Mouse (Mus musculus): ENCODE measurements around the gene Slc30a1.

Slc30a1 gene

DNA sequence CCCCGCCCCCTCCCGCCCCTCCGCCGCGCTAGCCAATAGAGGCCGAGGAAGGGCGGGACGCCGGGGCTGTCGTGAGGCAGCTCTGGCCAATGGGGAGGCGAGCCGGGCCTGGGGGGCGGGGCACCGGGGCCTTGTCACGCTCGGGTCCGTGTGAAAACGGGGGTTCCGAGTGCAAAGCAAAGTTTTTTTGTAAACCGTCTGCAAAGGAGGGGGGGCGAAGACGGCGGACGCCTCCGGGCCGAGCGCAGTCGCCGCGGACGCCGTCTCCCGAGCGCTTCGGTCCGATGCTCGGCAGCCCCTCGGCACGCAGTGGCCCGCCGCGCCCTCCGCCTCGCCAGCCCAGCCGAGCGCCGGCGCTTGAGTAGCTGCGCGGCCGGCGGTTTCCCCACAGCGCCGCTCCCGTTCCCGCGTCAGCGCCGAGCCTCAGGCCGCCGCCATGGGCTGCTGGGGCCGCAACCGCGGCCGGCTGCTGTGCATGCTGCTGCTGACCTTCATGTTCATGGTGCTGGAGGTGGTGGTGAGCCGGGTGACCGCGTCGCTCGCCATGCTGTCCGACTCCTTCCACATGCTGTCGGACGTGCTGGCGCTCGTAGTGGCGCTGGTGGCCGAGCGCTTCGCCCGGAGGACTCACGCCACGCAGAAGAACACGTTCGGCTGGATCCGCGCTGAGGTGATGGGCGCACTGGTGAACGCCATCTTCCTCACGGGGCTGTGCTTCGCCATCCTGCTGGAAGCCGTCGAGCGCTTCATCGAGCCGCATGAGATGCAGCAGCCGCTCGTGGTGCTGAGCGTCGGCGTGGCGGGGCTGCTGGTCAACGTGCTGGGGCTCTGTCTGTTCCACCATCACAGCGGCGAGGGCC, at the start of gene Slc30a1:
Gene Slc30a1 (plus strand): TSS at position 197 of the 860 bp plus-strand sequence.
- DNase-seq: peak; percentile 100

DNA sequence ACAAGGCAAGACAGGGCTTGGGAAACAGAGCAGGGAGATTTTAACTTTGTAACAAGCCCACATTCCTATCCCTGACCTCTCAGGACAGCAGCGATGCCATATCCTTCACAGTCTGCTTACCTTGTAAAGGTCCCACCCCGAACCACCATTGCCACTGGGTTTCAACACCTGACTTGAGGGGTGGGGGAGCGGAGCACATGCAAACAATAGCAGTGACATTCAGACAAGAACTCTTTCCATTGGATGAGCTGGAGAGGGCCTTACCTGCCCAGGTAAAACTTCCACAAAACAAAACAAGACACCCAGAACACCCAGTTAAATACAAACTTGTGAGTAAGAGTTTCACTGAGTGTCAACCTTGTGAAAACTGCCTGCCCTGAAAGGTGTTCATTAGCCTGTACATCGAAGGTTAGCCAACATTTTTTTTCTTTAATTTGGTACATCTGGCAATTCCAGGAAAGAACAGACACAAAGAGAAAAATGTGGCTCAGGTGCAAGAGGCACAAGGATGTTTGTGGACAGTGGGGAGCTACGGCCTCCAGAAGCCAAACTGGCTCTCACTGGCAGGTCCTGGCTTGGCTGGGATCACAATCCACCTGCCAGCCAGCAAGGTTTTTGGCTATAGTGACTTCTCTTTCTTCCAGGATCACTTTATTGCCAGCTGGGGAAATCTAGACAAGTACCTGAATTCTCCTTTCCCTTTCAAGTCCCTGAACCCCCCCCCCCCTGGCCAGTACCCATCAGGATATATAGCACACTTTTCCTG, 49.5 kb upstream of the Slc30a1 start:
- DNase-seq: no peak

DNA sequence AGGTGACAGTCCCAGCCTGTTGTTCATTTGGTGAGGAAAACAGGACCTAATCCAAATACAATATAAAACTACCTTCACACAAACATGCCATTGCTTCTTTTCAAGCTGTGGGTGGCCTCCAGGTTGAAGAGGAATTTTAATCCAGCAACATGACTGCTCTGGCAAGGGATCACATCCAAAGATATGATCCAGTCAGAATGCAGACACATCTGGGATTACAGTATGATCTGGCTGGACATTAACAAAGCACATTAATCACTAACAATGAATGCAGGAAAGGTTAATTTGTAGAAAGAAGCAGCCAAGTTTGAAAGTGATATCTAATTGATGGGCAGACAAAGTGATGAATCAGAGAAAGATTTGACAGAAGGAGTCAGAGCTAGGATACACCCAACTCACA, 48.4 kb upstream of the Slc30a1 start:
- DNase-seq: no peak

DNA sequence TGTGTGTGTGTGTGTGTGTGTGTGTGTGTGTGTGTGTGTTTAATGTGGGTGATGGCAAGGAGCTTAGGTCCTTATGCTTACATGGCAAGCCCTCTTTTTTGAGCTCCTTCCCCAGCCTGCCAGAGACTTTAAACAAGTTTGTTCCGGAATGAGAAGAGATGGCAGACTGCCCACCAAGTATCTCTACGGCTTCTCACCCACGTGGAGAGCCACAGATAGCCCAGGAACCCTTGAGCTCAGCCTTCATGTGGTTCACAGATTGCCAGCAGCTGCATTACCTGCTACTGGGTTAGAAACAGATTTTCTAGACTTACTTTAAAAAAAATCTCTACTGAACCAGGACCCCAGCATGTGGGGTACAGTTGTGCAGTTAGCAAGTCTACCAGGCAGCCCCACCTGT, 46.7 kb upstream of the Slc30a1 start:
- DNase-seq: no peak

DNA sequence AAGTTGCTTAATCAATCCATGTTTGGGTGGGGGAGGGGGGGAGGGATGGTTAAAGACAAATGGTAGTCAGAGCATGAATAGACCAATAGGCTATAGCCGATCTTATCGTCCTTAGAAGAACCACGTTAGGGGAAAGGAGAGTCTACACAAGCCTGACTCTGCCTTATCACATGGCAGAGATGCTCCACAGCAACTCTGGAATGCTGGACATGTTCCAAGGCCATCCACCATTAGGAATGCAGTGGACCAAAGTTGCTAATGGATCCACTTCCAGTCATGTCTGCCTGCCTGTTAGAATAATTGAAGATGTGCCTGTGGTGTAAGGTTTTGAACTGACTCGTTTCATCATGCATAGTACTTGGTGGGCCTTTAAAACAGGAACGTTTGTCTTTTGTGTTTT, 45.3 kb upstream of the Slc30a1 start:
- DNase-seq: peak; percentile 37

DNA sequence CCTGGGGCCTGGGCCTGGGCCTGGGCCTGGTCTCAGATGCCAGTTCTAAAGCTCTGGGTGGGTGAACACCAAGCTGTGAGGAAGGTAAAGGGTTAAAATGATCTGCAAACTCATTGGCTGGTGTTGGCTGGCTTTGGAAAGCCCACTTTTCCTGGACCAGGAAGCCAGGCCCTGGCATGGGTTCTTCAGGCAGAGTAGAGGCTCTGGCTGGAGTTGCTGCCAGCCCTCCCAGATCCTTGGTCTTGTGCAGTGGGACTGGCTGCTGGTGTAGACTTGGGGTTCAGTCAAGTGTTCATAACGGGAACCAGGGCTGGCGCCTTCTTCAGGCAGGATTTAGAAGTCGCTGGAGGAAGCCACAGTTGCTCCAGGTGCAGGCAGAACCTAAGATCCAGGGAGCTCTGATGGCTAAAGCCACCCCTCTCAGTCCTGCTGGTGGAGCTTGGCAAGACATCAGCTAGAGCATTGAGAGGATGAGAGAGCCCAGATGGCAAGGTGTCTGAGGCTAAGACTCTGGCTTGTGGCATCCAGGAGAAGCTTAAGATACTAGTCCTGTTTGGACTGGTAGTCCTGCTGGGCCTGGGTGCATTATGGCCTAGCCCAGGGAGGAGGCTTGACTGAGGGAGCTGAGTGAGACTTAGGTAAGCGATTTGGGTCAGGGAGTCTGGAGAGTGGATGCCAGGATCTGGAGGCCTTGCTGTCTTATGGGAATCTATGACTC, 42.6 kb upstream of the Slc30a1 start:
- no peak for DNase-seq

DNA sequence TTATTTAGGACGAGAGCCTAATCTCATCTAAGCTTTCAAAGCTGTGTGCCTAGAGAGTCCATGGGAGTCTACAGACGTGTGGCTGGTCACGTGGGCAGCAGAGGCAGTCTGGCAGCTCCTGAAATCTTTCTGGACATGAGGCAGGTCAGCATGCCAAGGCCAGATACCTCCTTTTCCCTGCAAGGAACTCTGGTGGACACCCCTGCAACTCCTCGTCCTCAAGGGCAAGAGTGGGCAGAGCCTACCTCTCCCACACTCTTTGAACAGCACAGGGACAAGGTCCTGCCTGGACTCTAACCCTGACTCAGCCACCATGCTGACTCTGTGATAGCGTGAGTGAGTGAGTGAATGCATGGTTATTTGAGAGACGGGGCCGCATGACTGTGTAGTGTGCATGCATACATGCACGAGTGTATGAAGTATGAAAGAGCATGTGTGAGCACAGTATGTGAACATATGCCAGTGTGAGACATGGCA, 42.0 kb upstream of the Slc30a1 start:
- no peak for DNase-seq

DNA sequence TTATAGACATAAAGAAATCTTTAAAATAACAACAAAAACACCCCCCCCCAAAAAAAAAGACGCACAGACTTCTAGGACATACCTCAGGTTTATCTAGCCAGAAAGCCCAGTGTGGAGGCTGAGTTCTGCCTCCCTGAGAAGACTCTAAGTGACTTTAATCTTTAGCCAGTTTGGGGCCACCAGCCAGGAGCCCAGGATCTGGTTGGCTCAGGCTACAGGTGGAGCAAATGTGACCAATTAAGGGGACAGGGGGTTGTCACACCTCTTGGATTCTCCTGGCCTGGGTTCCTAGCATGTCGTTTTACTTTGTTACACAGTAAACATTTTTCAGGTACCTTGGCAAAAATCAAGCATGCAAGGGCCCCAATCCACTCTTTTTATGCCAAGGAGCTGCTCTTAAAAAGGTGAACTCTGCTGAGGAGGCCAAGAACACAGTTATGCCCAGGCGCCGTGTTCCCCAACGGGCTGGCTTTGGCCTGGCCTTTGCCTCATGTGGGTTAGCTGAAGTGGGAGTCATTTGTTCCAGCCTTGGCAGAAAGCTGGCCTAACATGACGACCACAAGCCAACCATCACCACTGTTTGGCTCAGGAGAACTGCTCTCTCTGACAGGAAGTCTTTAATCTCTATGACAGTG, 34.4 kb upstream of the Slc30a1 start:
- no peak for DNase-seq

DNA sequence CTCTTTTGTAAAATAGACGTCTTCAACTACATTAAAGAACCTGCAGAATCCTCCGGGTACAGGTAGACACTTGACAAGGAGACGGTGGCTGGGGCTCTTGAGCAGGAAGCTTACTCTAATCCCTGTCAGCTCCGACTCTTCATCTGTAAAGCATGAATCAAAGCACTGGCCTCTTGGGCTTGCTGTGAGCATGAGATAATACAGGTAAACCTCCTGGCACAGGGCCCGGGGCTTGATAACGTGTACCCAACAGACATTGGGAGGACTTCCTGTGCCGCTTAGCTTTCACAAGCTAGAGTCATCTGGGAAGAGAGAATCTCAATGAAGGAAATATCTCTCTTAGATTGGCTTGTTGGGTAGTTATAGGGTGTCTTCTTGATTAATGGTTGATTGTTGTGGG, 31.6 kb upstream of the Slc30a1 start:
- peak; percentile 19 for DNase-seq

DNA sequence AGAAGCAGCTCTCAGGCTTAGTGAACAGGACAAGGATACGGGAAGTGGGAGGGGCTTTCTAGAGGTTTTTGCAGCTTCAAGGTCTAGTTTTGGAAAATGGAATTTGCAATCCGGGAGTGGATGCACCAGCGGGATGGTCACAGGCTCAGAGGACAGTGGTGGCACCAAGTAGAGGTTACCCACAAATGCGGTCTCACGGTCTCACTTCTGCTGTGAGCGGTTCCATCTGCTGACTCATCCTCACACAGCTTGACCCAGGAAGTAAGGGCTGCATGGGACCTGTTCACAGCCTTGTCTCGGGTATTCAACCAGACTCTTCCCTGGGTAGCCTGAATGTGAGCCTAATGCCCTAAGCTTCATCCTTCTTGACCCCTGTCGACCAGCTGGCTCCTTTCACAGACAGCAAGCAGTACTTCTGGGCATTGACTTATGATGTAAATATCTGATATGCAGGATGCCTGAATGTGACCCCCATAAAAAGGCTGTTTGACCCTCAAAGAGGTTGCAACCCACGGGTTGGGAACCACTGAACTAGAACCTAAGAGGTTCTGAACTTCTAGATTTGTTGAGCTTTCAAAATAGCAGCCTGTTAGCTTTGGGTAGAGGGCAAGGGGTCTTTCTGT, 30.8 kb upstream of the Slc30a1 start:
- peak; percentile 16 for DNase-seq

DNA sequence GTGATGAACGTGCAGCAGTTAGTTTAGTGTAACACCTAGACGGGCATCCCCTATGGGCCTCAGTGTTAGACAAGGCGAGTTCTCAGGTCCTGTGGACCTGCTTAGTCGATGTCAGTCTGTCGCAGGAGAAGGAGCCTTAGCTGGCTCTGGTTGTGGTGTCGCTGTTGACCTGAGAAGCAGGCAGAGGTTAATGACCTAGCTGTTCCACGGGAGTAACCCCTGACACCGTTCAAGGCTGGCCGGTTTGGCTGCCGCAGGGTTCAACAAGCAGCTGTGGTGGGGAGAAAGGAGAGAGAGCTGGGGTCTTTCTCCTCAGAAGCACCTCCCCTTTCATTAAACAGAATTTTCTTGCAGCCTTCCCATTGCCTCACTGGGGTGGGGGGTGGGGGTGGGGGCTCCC, 28.9 kb upstream of the Slc30a1 start:
- no peak for DNase-seq

DNA sequence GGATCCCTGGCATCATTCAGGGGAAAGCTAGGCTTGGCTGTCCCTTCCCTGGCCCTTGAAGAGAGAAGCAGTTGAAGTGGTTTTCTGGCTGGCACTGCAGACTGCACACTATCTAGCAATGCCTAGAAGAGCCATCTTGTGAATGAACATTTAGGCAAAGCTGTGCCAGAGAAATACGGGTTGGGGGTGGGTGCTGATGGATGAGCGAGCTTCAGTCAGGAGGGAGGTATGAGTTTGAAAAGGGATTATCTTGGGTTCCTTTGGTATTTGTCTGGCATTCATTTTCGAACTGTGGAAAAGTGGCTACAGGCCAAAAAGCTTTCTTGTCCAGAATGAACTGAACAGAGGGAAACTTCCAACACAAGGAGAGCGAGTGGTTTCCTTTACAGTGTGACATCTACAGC, 28.0 kb upstream of the Slc30a1 start:
- no peak for DNase-seq

DNA sequence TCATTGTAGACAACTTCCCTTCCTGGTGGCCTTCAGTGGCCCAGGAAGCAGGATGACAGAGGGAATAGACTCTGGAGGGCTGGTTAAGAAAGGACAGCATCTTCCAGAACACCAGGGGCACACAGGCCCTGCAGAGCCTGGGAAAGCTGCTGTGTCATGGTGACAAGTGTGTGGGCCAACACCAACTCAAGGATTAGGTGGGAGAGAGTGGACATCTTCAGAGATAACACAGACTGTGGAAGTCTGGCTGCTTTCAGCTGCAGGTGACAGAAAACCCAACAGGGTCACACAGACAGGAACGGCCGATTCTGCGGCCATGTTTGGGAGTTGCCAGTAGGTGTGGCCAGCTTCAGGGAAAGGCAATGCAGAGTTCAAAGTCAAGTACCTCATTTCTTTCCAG, 26.3 kb upstream of the Slc30a1 start:
- no peak for DNase-seq

DNA sequence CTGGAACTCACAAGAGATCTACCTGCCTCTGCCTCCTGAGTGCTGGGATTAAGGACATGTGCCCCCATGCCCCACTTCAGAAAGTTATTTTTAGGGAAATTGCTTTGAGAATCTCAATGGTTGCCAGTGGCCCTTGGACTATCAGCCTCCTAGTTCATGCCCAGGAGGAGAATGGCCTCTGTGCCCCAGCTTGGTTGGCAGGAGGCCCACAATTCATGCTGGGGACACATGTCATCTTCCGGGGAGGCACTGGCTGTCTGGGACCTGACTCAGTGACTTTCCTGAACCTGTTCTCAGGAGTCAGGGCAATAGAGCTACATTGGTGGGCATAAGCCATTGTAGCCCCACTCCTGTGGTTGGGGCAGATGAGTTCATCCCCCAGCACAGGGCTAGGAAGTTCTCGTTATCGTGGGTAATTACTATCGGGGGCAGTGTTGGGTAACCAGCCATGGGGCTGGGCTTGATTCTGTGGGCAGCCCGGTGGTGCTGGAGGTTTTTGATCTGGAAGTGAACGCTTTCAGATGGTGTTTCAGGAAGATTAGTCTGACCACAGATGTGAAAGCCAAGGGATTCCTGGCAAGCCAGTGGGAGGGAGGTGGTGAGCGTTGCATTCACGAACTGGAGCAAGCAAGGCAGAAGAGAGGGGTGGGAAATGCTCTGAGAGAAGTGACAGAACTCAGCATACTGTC, 25.5 kb upstream of the Slc30a1 start:
- no peak for DNase-seq

DNA sequence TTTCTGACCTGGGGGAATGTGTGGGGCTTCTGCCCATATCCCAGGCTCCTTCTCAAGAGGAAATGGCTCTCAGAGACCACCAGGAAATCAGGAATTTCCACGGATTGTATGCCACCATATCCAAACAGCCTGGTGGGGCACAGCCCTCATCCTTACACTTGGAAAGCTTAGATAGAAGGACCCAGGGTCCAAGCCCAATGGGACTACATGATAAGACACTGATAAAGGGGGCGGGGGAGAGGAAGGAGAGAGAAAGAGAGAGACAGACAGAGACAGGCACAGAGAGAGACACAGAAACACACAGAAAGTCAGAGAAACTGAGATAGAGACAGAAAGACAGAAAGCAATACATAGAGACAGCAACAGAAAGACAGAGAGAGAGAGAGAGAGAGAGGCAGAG, 24.9 kb upstream of the Slc30a1 start:
- no peak for DNase-seq

DNA sequence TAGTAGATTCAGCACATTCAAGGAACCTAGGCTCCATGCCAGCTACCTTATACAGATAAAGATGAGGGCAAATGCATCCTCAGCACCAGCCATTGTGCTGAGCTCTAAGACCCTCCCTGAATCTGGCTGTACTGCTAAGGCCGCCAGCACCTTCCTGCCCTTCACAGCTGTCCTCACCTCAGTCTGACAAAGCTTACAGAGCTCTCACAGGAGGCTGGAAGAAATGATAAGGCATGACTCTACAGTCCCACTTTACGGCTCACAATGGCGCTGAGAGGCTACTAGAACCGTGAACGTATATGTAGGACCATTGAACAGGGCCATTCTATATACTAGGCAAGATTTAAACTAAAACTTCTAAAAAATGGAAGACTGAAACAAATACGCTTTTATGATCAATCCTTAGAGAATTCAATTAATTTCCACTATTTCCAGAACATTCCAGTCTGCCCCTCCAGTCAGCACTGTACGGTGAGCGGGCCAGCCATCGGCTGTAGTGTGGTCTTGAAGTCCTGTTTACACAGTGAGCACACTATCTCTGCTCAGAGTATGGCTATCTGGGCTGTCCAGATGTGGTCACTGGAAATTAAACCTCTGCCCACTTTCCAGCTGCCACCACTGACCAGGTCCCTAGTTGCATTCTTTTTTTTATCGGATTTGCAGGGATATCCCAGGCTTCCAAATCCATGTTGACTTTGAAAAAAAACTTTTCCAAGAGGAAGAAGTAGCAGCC, 23.9 kb upstream of the Slc30a1 start:
- no peak for DNase-seq

DNA sequence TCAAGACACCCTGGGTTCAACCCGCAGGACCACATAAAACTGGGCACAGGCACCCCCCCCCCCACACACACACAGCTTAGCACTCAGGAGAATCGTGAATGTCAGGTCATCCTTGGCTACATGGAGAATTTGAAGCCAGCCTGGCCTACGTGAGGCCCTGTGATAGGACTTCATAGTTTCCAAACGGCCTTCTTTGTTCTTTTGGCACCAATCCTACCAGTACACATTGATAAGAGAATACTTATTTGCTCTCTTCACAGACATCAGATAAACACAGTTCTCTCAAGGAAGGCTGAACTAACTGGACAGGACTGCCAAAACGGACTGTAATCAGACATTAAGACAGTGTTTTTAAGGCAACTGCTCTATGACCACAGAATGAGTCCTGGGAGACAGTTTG, 22.9 kb upstream of the Slc30a1 start:
- no peak for DNase-seq

DNA sequence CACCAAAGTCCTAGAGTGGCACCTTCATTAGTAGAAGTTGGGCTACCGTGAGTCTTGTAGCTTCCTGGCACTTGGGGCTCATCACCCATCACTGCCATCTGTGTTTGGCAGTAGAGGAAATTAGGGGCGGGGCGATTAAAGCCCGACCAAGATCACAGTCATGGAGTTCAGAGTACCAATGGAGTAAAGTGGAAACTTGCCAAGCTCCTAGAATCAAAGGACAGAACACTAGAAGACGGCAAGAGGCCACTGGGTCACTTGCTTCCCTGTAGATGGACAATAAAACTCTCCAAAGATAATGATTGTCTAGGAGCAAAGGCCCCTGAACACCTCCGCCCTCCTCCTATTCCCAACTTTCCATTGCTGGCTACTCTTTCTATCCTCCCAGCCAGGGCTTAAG, 14.7 kb upstream of the Slc30a1 start:
- no peak for DNase-seq

DNA sequence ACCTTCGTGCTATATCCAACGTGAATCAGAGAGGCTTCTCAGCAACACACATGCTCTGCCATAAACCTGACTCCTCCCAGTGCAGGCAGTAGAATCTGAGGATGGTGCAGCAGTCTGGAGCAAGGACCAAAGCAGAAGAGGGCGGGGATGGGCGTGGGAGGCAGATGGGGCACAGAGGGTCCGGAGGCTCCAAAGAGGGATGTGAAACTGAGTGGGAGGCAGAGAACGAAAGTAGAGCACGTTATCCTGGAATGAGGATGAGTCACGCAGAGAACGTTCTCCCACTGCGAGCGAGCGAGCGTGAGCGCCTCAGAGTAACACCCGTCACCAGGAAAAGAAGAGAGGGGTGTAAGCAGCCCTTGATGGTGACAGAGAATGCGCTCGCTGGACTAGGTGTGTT, 12.2 kb upstream of the Slc30a1 start:
- DNase-seq: no peak

DNA sequence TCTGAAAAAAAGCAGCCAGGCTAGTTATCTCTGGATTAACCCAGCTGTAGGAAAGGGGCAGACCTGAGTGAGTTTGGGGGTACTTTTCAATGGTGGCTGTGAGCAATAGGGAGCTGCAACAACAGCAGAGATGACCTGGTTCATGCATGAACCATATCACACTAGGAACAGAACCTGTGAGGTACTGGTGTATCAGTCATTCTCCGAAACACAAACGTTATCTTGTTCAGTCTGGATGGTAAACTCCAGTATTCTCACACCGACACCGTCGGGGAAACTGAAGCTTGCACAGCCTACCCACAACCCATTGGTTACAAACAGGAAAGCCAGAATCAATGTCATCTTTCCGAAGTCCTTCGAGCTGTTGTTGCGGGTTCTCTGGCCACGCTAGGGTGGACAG, 11.7 kb upstream of the Slc30a1 start:
- no peak for DNase-seq
